Mouse (Mus musculus): ENCODE data around the gene Foxo6. TPM values are rescaled to one million over a fixed set of nuclear protein-coding genes. Genes with fewer than 3 reads are reported as not detected.

Gene Foxo6
- total RNA-seq (2021): 10 to 100 TPM; 11.3 to 17.1 TPM
- long read RNA-seq, experiment 1, transcript Foxo6-201 (2 exons, 2,615 nt): major isoform, 28 of 32 reads
- long read RNA-seq, experiment 1, partial matches to known transcripts: 0 of 32 reads
- long read RNA-seq, experiment 1, other reads (novel, unspliced or antisense): 4 of 32 reads
- long read RNA-seq, experiment 2, transcript Foxo6-201 (2 exons, 2,615 nt): major isoform, 22 of 28 reads
- long read RNA-seq, experiment 2, partial matches to known transcripts: 0 of 28 reads
- long read RNA-seq, experiment 2, other reads (novel, unspliced or antisense): 6 of 28 reads

GRCm38 (mm10) chr4:120287290-120288111 is at the start of gene Foxo6:
Gene Foxo6, minus strand, starts transcription at chr4:120287349.
- TF ChIP-seq CTCF (IDR thresholded peaks at IDR 0.05): peak; percentile 95
- peak; percentile 97 for DNase-seq (ENCODE audit: extremely low spot score in 1 of 2, low spot score in 2 of 2)
- H3K27ac ChIP-seq: peak within 1 kb of the TSS; percentile 53
- intact Hi-C loops (cut with DNase I): loop anchor here (2.0 kb wide), 1 partner anchor 63 kb away; no protein-coding TSS in a partner anchor
- peak within 1 kb of the TSS; percentile 75 for H3K4me3 ChIP-seq

- H3K27ac ChIP-seq: no peak overlapping the region
- no peak overlapping the region for H3K4me3 ChIP-seq
- no peak for TF ChIP-seq CTCF (IDR thresholded peaks at IDR 0.05)
- no peak for DNase-seq (ENCODE audit: extremely low spot score in 1 of 2, low spot score in 2 of 2)
- intact Hi-C loops (cut with DNase I): no loop called here
Measured at GRCm38 (mm10) chr4:120334316-120334715, 47.2 kb upstream of the Foxo6 start.

- intact Hi-C loops (cut with DNase I): no loop called here
- Histone ChIP-seq H3K4me3 (no peak overlapping the region), H3K27ac (no peak overlapping the region)
- no peak for DNase-seq (ENCODE audit: extremely low spot score in 1 of 2, low spot score in 2 of 2)
- no peak; the same call in 1 of the 2 replicates for TF ChIP-seq CTCF (IDR thresholded peaks at IDR 0.05)
Measured at GRCm38 (mm10) chr4:120332934-120333421, 45.8 kb upstream of the Foxo6 start.

GRCm38 (mm10) chr4:120332405-120332933 is 45.3 kb upstream of the Foxo6 start:
- Histone ChIP-seq H3K4me3 (no peak overlapping the region), H3K27ac (no peak overlapping the region)
- intact Hi-C loops (cut with DNase I): no loop called here
- TF ChIP-seq CTCF (IDR thresholded peaks at IDR 0.05): no peak
- no peak for DNase-seq (ENCODE audit: extremely low spot score in 1 of 2, low spot score in 2 of 2)

- no peak overlapping the region for H3K4me3 ChIP-seq
- H3K27ac ChIP-seq: no peak overlapping the region
- intact Hi-C loops (cut with DNase I): no loop called here
- DNase-seq (ENCODE audit: extremely low spot score in 1 of 2, low spot score in 2 of 2): no peak
- TF ChIP-seq CTCF (IDR thresholded peaks at IDR 0.05): no peak
Measured at GRCm38 (mm10) chr4:120331992-120332391, 44.8 kb upstream of the Foxo6 start.

- H3K4me3 ChIP-seq: no peak overlapping the region
- DNase-seq (ENCODE audit: extremely low spot score in 1 of 2, low spot score in 2 of 2): no peak
- H3K27ac ChIP-seq: no peak overlapping the region
- no peak for TF ChIP-seq CTCF (IDR thresholded peaks at IDR 0.05)
- intact Hi-C loops (cut with DNase I): no loop called here
Measured at GRCm38 (mm10) chr4:120331541-120331940, 44.4 kb upstream of the Foxo6 start.

- intact Hi-C loops (cut with DNase I): no loop called here
- no peak overlapping the region for H3K4me3 ChIP-seq
- no peak for TF ChIP-seq CTCF (IDR thresholded peaks at IDR 0.05)
- H3K27ac ChIP-seq: no peak overlapping the region
- DNase-seq (ENCODE audit: extremely low spot score in 1 of 2, low spot score in 2 of 2): no peak
Measured at GRCm38 (mm10) chr4:120325748-120326147, 38.6 kb upstream of the Foxo6 start.

- no peak for TF ChIP-seq CTCF (IDR thresholded peaks at IDR 0.05)
- no peak for DNase-seq (ENCODE audit: extremely low spot score in 1 of 2, low spot score in 2 of 2)
- no peak overlapping the region for H3K27ac ChIP-seq
- intact Hi-C loops (cut with DNase I): no loop called here
- H3K4me3 ChIP-seq: no peak overlapping the region
Measured at GRCm38 (mm10) chr4:120325051-120325450, 37.9 kb upstream of the Foxo6 start.

GRCm38 (mm10) chr4:120323858-120324257 is 36.7 kb upstream of the Foxo6 start:
- H3K27ac ChIP-seq: no peak overlapping the region
- TF ChIP-seq CTCF (IDR thresholded peaks at IDR 0.05): no peak
- no peak for DNase-seq (ENCODE audit: extremely low spot score in 1 of 2, low spot score in 2 of 2)
- intact Hi-C loops (cut with DNase I): loop anchor here (1.0 kb wide), 2 partner anchors 94 to 99 kb away; no protein-coding TSS in a partner anchor
- no peak overlapping the region for H3K4me3 ChIP-seq

GRCm38 (mm10) chr4:120323198-120323597 is 36.0 kb upstream of the Foxo6 start:
- TF ChIP-seq CTCF (IDR thresholded peaks at IDR 0.05): peak; percentile 68
- intact Hi-C loops (cut with DNase I): loop anchor here (1.0 kb wide), 2 partner anchors 93 to 98 kb away; no protein-coding TSS in a partner anchor

GRCm38 (mm10) chr4:120317541-120317940 is 30.4 kb upstream of the Foxo6 start:
- TF ChIP-seq CTCF (IDR thresholded peaks at IDR 0.05): no peak; the same call in 1 of the 2 replicates
- no peak overlapping the region for H3K4me3 ChIP-seq
- H3K27ac ChIP-seq: no peak overlapping the region
- intact Hi-C loops (cut with DNase I): no loop called here
- no peak for DNase-seq (ENCODE audit: extremely low spot score in 1 of 2, low spot score in 2 of 2)

More at GRCm38 (mm10) chr4:120323198-120323597, 36.0 kb upstream of the Foxo6 start:
- H3K27ac ChIP-seq: no peak overlapping the region
- peak; percentile 31 to 38 for DNase-seq (ENCODE audit: extremely low spot score in 1 of 2, low spot score in 2 of 2)
- no peak overlapping the region for H3K4me3 ChIP-seq

- H3K4me3 ChIP-seq: no peak overlapping the region
- TF ChIP-seq CTCF (IDR thresholded peaks at IDR 0.05): no peak
- intact Hi-C loops (cut with DNase I): no loop called here
- DNase-seq (ENCODE audit: extremely low spot score in 1 of 2, low spot score in 2 of 2): no peak
- no peak overlapping the region for H3K27ac ChIP-seq
Measured at GRCm38 (mm10) chr4:120316716-120317115, 29.6 kb upstream of the Foxo6 start.
